ENCODE assay signal across 14 mouse cellular contexts in genomic region chr1:156644780-156645523, GRCm38 (mm10). TPM values are rescaled to one million over a fixed set of nuclear protein-coding genes. Genes with fewer than 3 reads are reported as not detected.
DNase-seq lines count a peak whose midpoint lies in the region; ATAC-seq and TF ChIP-seq lines count a peak whose summit lies in the region.
"Had no signal": no experiment of that assay in that cellular context is flagged by ENCODE, and none has a peak within 500 bp of the region (broad histone marks: within the 10 kb centered on the region; RNA-seq: fewer than 3 reads in every experiment).

No protein-coding gene starts in this region.

- H3K9me3 ChIP-seq in hindbrain, embryonic 12.5 days (replicated peaks), result no peaks in the 10 kb centered on the region
- H3K9me3 ChIP-seq in hindbrain, embryonic 14.5 days (ENCODE audit: control insufficient read depth, low read length), result no peaks in the 10 kb centered on the region
- no peaks in the 10 kb centered on the region for H3K9me3 ChIP-seq in embryonic facial prominence, embryonic 15.5 days (replicated peaks)
- H3K9me3 ChIP-seq: embryonic facial prominence, embryonic 12.5 days; kidney, embryonic 15.5 days; liver, embryonic 13.5 days had no signal

- H3K27me3 ChIP-seq in hindbrain, embryonic 12.5 days, result no peaks in the 10 kb centered on the region
- H3K27me3 ChIP-seq in hindbrain, embryonic 14.5 days (ENCODE audit: control insufficient read depth, insufficient read depth, low read length), result no peaks in the 10 kb centered on the region
- no peaks in the 10 kb centered on the region for H3K27me3 ChIP-seq in embryonic facial prominence, embryonic 15.5 days
- H3K27me3 ChIP-seq: embryonic facial prominence, embryonic 12.5 days; kidney, embryonic 15.5 days; liver, embryonic 13.5 days had no signal

- no peak for TF ChIP-seq POLR2A in brain, embryonic 14.5 days (IDR thresholded peaks at IDR 0.05; ENCODE audit: borderline replicate concordance, extremely low read depth, insufficient read depth, insufficient read length, poor library complexity, severe bottlenecking)

- no peak overlapping the region for H3K4me3 ChIP-seq in hindbrain, embryonic 12.5 days
- no peak overlapping the region for H3K4me3 ChIP-seq in hindbrain, embryonic 14.5 days (replicated peaks; ENCODE audit: low read length)
- no peak overlapping the region for H3K4me3 ChIP-seq in embryonic facial prominence, embryonic 15.5 days (replicated peaks)
- H3K4me3 ChIP-seq: embryonic facial prominence, embryonic 12.5 days; kidney, embryonic 15.5 days; liver, embryonic 13.5 days; myocyte had no signal

- H3K27ac ChIP-seq in hindbrain, embryonic 12.5 days, result peak overlapping the region; percentile 60
- no peak overlapping the region for H3K27ac ChIP-seq in hindbrain, embryonic 14.5 days
- H3K27ac ChIP-seq in embryonic facial prominence, embryonic 15.5 days (replicated peaks), result peak overlapping the region; percentile 39; the same call in 1 of the 2 replicates
- H3K27ac ChIP-seq: embryonic facial prominence, embryonic 12.5 days; kidney, embryonic 15.5 days; liver, embryonic 13.5 days had no signal

- WGBS in hindbrain, embryonic 12.5 days, result 77% methylated on average over 13 of the region's 13 CpGs
- WGBS in hindbrain, embryonic 14.5 days, result 68% methylated on average over 13 of the region's 13 CpGs
- 51% methylated on average over 13 of the region's 13 CpGs for WGBS in embryonic facial prominence, embryonic 15.5 days

- no peak overlapping the region for H3K9ac ChIP-seq in hindbrain, embryonic 12.5 days
- H3K9ac ChIP-seq in hindbrain, embryonic 14.5 days, result no peak overlapping the region
- no peak overlapping the region for H3K9ac ChIP-seq in embryonic facial prominence, embryonic 15.5 days
- H3K9ac ChIP-seq: embryonic facial prominence, embryonic 12.5 days; kidney, embryonic 15.5 days; liver, embryonic 13.5 days had no signal

- no peak for TF ChIP-seq CTCF in brain, embryonic 14.5 days (IDR thresholded peaks at IDR 0.05; ENCODE audit: borderline replicate concordance, extremely low read depth, insufficient read depth, insufficient read length)

- DNase-seq in hindbrain, embryonic 14.5 days (ENCODE audit: low spot score), result no peak
- DNase-seq in Muller cell, postnatal 12 days (ENCODE audit: inconsistent ontology term), result peak; percentile 73
- peak; percentile 63 for DNase-seq in brain, embryonic 14.5 days (ENCODE audit: low read depth)
- DNase-seq in urinary bladder, adult 2 months (ENCODE audit: low spot score), result no peak
- no peak for DNase-seq in left cerebral cortex, adult 11 months (ENCODE audit: low spot score)
- DNase-seq: gastrocnemius, postnatal 14 days; liver, embryonic 13.5 days; right cerebral cortex, adult 18-20 months; thymus, postnatal 4 days had no signal

- H3K4me2 ChIP-seq in hindbrain, embryonic 12.5 days (replicated peaks), result no peak overlapping the region
- no peak overlapping the region for H3K4me2 ChIP-seq in hindbrain, embryonic 14.5 days (replicated peaks)
- no peak overlapping the region for H3K4me2 ChIP-seq in embryonic facial prominence, embryonic 15.5 days (replicated peaks)
- H3K4me2 ChIP-seq: embryonic facial prominence, embryonic 12.5 days; kidney, embryonic 15.5 days; liver, embryonic 13.5 days had no signal

- ATAC-seq in hindbrain, embryonic 12.5 days (ENCODE audit: low FRiP score), result no peak
- no peak for ATAC-seq in hindbrain, embryonic 14.5 days (ENCODE audit: low FRiP score)
- ATAC-seq in embryonic facial prominence, embryonic 15.5 days (ENCODE audit: insufficient number of reproducible peaks, low FRiP score, low TSS enrichment, low read depth), result no peak

- H3K36me3 ChIP-seq in hindbrain, embryonic 12.5 days, result peaks cover 32% of the 10 kb centered on the region
- peaks cover 34% of the 10 kb centered on the region for H3K36me3 ChIP-seq in hindbrain, embryonic 14.5 days (replicated peaks; ENCODE audit: control insufficient read depth, insufficient read depth)
- peaks cover 34% of the 10 kb centered on the region for H3K36me3 ChIP-seq in embryonic facial prominence, embryonic 15.5 days

- peaks cover 2% of the 10 kb centered on the region; the same call in 1 of the 2 replicates for H3K4me1 ChIP-seq in hindbrain, embryonic 12.5 days
- H3K4me1 ChIP-seq in hindbrain, embryonic 14.5 days (replicated peaks; ENCODE audit: control insufficient read depth, insufficient read depth, low read length), result peaks cover 12% of the 10 kb centered on the region; the same call in 1 of the 2 replicates
- peaks cover 26% of the 10 kb centered on the region for H3K4me1 ChIP-seq in embryonic facial prominence, embryonic 15.5 days

RNA-seq across cellular contexts. Expression of gene Tor3a, which starts 29.2 kb away (rescaled TPM):
- polyA plus RNA-seq in hindbrain, embryonic 12.5 days (2016; fragmentation: Nextera tagmentation; extraction: Ambion mirVana), result 5.0 and 6.5 TPM in 2 replicates
- polyA plus RNA-seq in hindbrain, embryonic 14.5 days (2014; fragmentation: Nextera tagmentation; extraction: Ambion mirVana), result 4.5 TPM in 2 replicates
- 2.7 and 3.0 TPM in 2 replicates for polyA plus RNA-seq in brain, embryonic 14.5 days (2012; rRNA removed)
- 13.7 and 15.4 TPM in 2 replicates for polyA plus RNA-seq in embryonic facial prominence, embryonic 15.5 days (2015; fragmentation: Nextera tagmentation; extraction: Ambion mirVana)
- 21.3 and 24.3 TPM in 2 replicates for polyA plus RNA-seq in urinary bladder, adult 2 months (2012; rRNA removed)

Comparison
In these comparisons a context has a peak if more than half of its experiments do, and no peak if none do; other contexts are left out.
1. DNase-seq: peak in Muller cell, postnatal 12 days (single experiment) and brain, embryonic 14.5 days (single experiment); none in hindbrain, embryonic 14.5 days (single experiment), urinary bladder, adult 2 months (single experiment) and left cerebral cortex, adult 11 months (single experiment).